Mouse (Mus musculus): Measurements from ENCODE around the gene Mfsd11.

GRCm38 (mm10) chr11:116919186-116920020 lies 67.2 kb downstream of the Mfsd11 start:
- TF ChIP-seq CTCF (IDR thresholded peaks at IDR 0.05; ENCODE audit: low read depth) (no peak), EP300 (IDR thresholded peaks at IDR 0.05; ENCODE audit: low read depth) (no peak)

All from liver, postnatal 0 days (tissue).